Mouse (Mus musculus) forebrain, postnatal 0 days (tissue): ENCODE results near the gene Jade1. TPM values are rescaled to one million over a fixed set of nuclear protein-coding genes. Genes with fewer than 3 reads are reported as not detected.

ENCODE experiments used
- ATAC-seq: fragments of 200-750 bp; cut with Nextera tagmentation; 2 replicates; pipeline ENCODE4 v1.8.0; 2017; ENCODE audit warnings: mild to moderate bottlenecking, moderate library complexity
- DNase-seq: peaks from one replicate; pipeline ENCODE4 v3.0.0-alpha.2; 2015
- H3K27ac ChIP-seq: fragments of 300-500 bp; sonication (generic); 2 replicates; pipeline ENCODE4 v1.5.1; 2014; ENCODE audit warnings: low read depth, mild to moderate bottlenecking, antibody characterized with exemption, low read length, moderate library complexity, mixed read lengths
- H3K27me3 ChIP-seq: fragments of 300-500 bp; sonication (generic); 2 replicates; pipeline ENCODE4 v1.6.1; 2014; ENCODE audit warnings: mild to moderate bottlenecking, low read length, mixed read lengths; ENCODE audit not compliant: insufficient read depth
- H3K36me3 ChIP-seq: fragments of 300-500 bp; sonication (generic); 2 replicates; pipeline ENCODE4 v1.6.1; 2014; ENCODE audit warnings: mild to moderate bottlenecking, moderate library complexity; ENCODE audit not compliant: insufficient read depth
- H3K4me1 ChIP-seq: fragments of 300-500 bp; sonication (generic); 2 replicates; pipeline ENCODE4 v1.6.1; 2014; ENCODE audit warnings: antibody characterized with exemption; ENCODE audit not compliant: insufficient read depth
- H3K4me2 ChIP-seq: fragments of 300-500 bp; sonication (generic); 2 replicates; pipeline ENCODE4 v1.6.1; 2014; ENCODE audit warnings: low read depth, mild to moderate bottlenecking, moderate library complexity
- H3K4me3 ChIP-seq: fragments of 300-500 bp; sonication (generic); 2 replicates; pipeline ENCODE4 v1.5.1; 2014; ENCODE audit warnings: low read depth, low read length, mixed read lengths
- H3K9ac ChIP-seq: fragments of 300-500 bp; sonication (generic); 2 replicates; pipeline ENCODE4 v1.6.1; 2014; ENCODE audit warnings: mild to moderate bottlenecking
- H3K9me3 ChIP-seq: fragments of 300-500 bp; sonication (generic); 2 replicates; pipeline ENCODE4 v1.6.1; 2016; ENCODE audit warnings: low read length
- CTCF ChIP-seq: sonication (generic); IDR thresholded peaks from 2 replicates; pipeline ENCODE4 v1.5.1; 2016; ENCODE audit warnings: antibody characterized with exemption, control low read depth, low read depth
- WGBS: fragments of 180-500 bp; shearing (Covaris S2); extraction: QIAGEN DNeasy Blood & Tissue Kit; methylation state at CpG from one replicate; pipeline ENCODE4 v1.1.7; 2014; 5-methylcytosine and 5-hydroxymethylcytosine counted together
- polyA plus RNA-seq: library from polyadenylated mRNA; unstranded; fragments of >200 nt; fragmentation: Nextera tagmentation; extraction: Ambion mirVana; gene quantifications from 2 replicates; pipeline ENCODE4 v1.2.1, GENCODE M21; 2015
- total RNA-seq: library from RNA; depleted of rRNA; stranded (reverse); fragments of >200 nt; gene quantifications from 2 replicates; pipeline ENCODE4 v1.2.3, GENCODE M21; 2014

Gene Jade1
- total and polyA plus RNA-seq, 2 experiments from 2014 or later, result 13.1 to 17.9 TPM

DNA sequence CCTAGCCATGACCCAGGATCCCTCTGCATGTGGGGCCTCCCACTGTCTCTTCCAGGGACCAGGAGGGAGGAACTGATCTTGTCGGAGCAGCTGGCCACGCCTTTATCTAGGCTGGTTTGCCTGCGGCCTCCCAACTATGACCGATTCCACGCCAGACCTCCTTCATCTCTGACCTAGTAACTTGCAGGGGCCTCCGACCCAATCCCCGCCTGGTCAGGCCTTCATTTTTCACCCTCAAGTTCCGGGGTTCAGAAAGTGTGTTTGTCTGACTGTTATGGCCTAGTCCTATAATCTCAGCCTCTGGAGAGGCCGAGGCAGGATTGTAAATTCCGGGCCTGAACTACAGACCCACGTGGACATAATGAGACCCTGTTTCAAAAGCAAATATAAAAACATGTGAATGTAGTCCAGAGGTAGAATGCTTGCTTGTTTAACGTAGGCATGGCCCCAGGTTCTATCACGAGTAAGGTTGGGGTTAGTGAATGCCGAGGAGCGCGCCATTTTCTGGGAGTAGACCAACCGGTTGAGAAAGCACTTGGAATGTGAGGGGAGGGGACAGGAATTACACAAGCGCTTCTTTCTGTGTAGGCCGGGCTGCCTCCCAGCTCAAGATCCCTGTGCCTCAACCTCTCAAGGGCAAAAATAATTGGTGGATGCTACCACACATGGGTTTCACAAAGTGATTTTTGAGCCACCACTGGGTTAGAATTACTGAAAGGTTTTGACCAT lies 1.9 kb downstream of the Jade1 start:
- 95% methylated on average over 19 of the region's 19 CpGs for WGBS
- no peaks in the 10 kb centered on the region for H3K27me3 ChIP-seq
- no peak overlapping the region for H3K27ac ChIP-seq
- H3K36me3 ChIP-seq, result no peaks in the 10 kb centered on the region
- H3K4me2 ChIP-seq, result no peak overlapping the region
- no peaks in the 10 kb centered on the region for H3K9me3 ChIP-seq
- no peaks in the 10 kb centered on the region for H3K4me1 ChIP-seq
- no peak for TF ChIP-seq CTCF
- DNase-seq (no peak), ATAC-seq (no peak)
- no peak overlapping the region for H3K9ac ChIP-seq
- H3K4me3 ChIP-seq, result no peak overlapping the region

DNA sequence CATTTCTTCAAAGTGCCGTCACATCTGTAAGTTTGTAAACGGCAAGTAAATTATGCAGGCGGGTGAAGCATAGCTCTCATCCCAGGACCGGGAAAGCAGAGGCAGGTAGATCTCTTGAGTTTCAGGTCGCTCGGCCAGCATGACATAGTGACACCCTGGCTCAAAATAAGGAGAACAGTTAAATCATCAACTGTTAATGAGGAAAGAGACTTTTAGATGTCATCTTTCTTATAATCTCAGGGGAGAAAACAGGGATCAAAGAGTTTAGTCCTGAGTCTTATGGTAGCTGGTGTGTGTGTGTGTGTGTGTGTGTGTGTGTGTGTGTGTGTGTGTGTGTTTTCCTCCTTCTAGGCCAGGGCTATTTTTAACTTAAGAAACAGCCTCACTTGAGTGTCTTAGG lies 5.0 kb downstream of the Jade1 start:
- Histone ChIP-seq H3K27me3 (no peaks in the 10 kb centered on the region), H3K9ac (no peak overlapping the region), H3K9me3 (no peaks in the 10 kb centered on the region), H3K4me3 (no peak overlapping the region), H3K36me3 (no peaks in the 10 kb centered on the region), H3K27ac (no peak overlapping the region), H3K4me1 (no peaks in the 10 kb centered on the region), H3K4me2 (no peak overlapping the region)
- DNase-seq (no peak), ATAC-seq (no peak)
- TF ChIP-seq CTCF, result no peak
- 92% methylated on average over 6 of the region's 6 CpGs for WGBS

DNA sequence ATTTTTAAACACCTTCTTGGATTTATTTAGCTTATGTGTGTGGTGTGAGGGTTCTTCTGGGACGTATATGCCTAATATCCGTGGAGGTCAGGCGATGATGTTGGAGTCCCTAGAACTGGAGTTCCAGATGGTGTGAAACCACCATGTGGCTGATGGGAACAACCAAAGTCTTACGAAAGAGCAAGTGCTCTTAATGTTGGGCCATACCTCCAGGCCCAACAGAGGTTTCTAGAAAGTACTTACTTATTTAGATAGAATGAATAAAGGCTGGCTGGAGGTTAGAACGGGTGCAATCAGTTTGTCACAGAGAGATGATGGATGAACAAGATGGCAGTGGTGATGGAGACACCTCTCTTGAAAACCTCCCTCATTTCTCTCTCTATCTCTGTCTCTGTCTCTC lies 6.3 kb downstream of the Jade1 start:
- Histone ChIP-seq H3K27ac (no peak overlapping the region), H3K27me3 (no peaks in the 10 kb centered on the region), H3K4me2 (no peak overlapping the region), H3K9me3 (no peaks in the 10 kb centered on the region), H3K36me3 (no peaks in the 10 kb centered on the region), H3K4me1 (no peaks in the 10 kb centered on the region), H3K9ac (no peak overlapping the region), H3K4me3 (no peak overlapping the region)
- WGBS, result 91% methylated on average over 5 of the region's 5 CpGs
- no peak for DNase-seq
- no peak for TF ChIP-seq CTCF
- ATAC-seq, result no peak

DNA sequence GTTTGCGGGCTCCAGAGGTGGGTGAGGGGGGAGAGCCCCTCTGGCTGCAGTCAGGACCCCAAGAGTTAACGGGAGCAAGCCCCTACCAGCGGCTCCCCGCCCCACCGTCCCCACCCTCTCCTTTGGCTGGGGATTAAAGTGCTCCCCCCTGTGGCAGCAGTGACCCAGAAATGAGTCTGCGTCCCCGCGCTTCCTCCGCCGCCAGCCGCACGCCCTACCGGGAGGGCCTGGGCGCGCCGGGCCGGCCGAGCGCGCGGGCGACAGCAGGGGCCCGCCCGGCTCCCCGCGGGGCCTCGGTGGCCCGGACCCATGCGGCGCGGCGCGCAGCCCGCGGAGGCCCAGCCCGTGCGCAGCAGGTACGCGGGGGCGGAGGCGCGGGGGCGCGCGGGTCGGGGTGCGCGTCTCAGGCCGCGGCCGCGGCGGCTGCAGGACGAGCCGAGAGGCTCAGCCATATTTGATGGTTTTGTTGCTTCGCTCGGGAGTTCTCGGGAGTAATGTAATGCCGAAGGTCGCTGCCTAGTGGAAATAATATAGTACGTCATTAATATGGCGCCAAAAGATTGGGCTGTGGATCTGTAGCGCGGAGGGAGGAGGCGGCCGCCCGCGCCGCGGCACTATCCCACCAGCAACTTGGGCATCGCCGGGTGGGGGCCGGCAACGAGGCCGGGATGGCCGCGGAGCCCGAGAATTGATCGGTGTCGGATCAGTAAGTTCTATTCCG lies 7.8 kb downstream of the Jade1 start:
- Histone ChIP-seq H3K4me1 (no peaks in the 10 kb centered on the region), H3K9ac (peak overlapping the region; percentile 89), H3K27me3 (no peaks in the 10 kb centered on the region), H3K4me2 (peak overlapping the region; percentile 83), H3K27ac (peak overlapping the region; percentile 96), H3K4me3 (peak overlapping the region; percentile 88), H3K36me3 (no peaks in the 10 kb centered on the region), H3K9me3 (no peaks in the 10 kb centered on the region)
- 1% methylated on average over 81 of the region's 81 CpGs for WGBS
- peak; percentile 81 for DNase-seq
- peak; percentile 68 for TF ChIP-seq CTCF
- peak; percentile 62 for ATAC-seq

DNA sequence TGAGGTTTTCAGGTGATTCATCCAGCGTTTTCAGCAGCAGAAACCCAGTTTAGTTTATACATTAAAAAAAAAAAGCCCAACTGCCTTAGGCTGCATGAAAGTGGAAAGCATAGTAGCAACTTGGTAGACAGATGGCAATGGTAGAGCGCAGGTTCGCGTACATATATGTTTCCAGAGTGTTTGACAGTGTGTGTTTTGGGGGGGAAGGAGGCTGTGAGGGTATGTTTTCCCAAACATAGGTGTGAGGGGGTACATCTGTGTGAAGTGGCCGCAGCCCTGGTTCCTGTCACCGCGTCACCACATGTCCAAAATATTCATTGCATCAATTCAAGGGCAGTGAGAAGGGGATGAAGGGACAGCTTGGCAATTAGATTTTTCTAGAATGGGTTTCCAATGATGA lies 8.5 kb downstream of the Jade1 start:
- no peak for DNase-seq
- H3K9me3 ChIP-seq, result no peaks in the 10 kb centered on the region
- peak overlapping the region; percentile 89 for H3K9ac ChIP-seq
- no peaks in the 10 kb centered on the region for H3K4me1 ChIP-seq
- no peaks in the 10 kb centered on the region for H3K27me3 ChIP-seq
- ATAC-seq, result no peak
- WGBS, result under 1% methylated on average over 7 of the region's 7 CpGs
- no peaks in the 10 kb centered on the region for H3K36me3 ChIP-seq
- peak overlapping the region; percentile 96 for H3K27ac ChIP-seq
- H3K4me3 ChIP-seq, result peak overlapping the region; percentile 88
- no peak for TF ChIP-seq CTCF
- H3K4me2 ChIP-seq, result peak overlapping the region; percentile 83

DNA sequence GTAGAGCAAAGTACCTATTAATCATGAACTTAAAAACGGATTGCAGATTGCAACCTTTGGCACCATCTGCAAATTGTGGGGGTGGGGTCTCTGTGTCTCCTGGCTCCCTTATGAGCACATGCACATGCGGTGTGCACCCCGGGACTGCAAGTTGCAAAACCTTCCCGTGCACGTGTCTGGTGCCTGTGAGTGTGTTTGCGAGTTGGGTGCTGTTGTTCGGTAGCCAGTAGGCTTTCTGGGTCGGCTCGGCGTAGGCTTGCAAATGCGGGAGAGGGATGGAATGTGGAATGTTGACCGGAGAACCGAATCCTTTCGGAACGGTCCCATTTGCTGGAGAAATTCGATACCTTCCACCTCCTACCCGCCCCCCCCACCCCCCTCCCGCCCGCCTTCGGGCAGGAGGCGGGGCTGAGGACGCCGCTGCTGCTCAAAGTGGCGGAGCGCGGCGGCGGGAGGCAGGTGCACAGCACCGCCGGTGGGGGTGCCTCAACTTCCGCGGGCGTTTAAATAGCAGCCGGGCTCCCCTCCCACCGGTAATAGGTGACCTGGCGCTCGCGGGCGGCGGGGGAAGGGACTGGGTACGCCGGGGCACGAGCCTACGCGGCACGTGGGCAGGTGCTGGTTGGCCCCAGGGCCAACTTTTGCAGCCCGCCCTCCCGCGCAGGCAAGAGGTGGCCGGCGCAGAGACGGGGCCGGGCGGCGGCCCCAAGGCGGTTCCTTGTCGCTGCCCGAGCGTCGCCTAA lies 9.1 kb downstream of the Jade1 start:
- H3K9me3 ChIP-seq, result no peaks in the 10 kb centered on the region
- H3K27ac ChIP-seq, result peak overlapping the region; percentile 96
- peak overlapping the region; percentile 88 for H3K4me3 ChIP-seq
- H3K36me3 ChIP-seq, result no peaks in the 10 kb centered on the region
- peak overlapping the region; percentile 83 for H3K4me2 ChIP-seq
- ATAC-seq (peak; percentile 47), DNase-seq (peak; percentile 75)
- H3K9ac ChIP-seq, result peak overlapping the region; percentile 89
- WGBS, result under 1% methylated on average over 50 of the region's 60 CpGs
- no peaks in the 10 kb centered on the region for H3K4me1 ChIP-seq
- peak; percentile 24 for TF ChIP-seq CTCF
- no peaks in the 10 kb centered on the region for H3K27me3 ChIP-seq

DNA sequence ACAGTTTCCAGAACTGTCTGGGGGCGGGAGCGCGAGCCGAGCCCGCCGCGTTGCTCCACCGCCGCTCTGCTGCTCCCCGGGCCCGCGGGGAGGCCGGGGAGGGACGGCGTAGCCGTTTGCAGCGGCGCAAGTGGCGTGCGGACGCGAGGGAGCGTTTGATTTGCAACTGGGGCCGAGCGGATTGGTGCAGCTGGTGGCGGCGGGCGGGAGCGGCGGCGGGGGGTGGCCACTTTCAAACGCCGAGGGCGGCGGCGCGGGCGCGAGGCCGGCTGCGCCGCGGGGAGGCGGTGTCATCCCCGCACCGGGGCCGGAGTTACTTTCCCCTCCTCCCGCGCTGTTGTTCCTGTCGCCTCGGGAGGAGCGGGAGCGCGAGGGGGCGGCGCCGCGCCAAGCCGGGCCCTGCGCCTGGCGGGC lies 9.9 kb downstream of the Jade1 start:
- WGBS, result 0% methylated on average over 31 of the region's 61 CpGs
- H3K27ac ChIP-seq, result peak overlapping the region; percentile 96
- peak; percentile 88 for DNase-seq
- H3K27me3 ChIP-seq, result no peaks in the 10 kb centered on the region
- H3K4me2 ChIP-seq, result peak overlapping the region; percentile 83
- H3K4me1 ChIP-seq, result no peaks in the 10 kb centered on the region
- H3K4me3 ChIP-seq, result peak overlapping the region; percentile 88
- no peak for TF ChIP-seq CTCF
- peak overlapping the region; percentile 89 for H3K9ac ChIP-seq
- H3K36me3 ChIP-seq, result no peaks in the 10 kb centered on the region
- peak; percentile 74 for ATAC-seq
- H3K9me3 ChIP-seq, result no peaks in the 10 kb centered on the region
